Mouse (Mus musculus) intestine, embryonic 14.5 days (tissue): ENCODE results near the gene Aig1. TPM values are rescaled to one million over a fixed set of nuclear protein-coding genes. Genes with fewer than 3 reads are reported as not detected.

Source experiments
- ATAC-seq: fragments of 200-750 bp; cut with Nextera tagmentation; replicated peaks from 2 replicates; pipeline ENCODE4 v1.8.0; 2017; ENCODE audit warnings: low read depth, moderate number of reproducible peaks, moderate TSS enrichment, moderate library complexity; ENCODE audit not compliant: low FRiP score, low TSS enrichment
- DNase-seq: peaks from one replicate; pipeline ENCODE4 v3.0.0-alpha.2; 2018; ENCODE audit warnings: low spot score
- H3K27ac ChIP-seq: fragments of 300-500 bp; sonication (generic); 2 replicates; pipeline ENCODE4 v1.5.1; 2014; ENCODE audit warnings: low read depth, mild to moderate bottlenecking, control low read depth
- H3K27me3 ChIP-seq: fragments of 300-500 bp; sonication (generic); replicated peaks from 2 replicates; pipeline ENCODE4 v1.6.1; 2014; ENCODE audit warnings: low read length, control low read depth; ENCODE audit not compliant: control insufficient read depth, insufficient read depth
- H3K36me3 ChIP-seq: fragments of 300-500 bp; sonication (generic); 2 replicates; pipeline ENCODE4 v1.6.1; 2014; ENCODE audit warnings: low read length, control low read depth; ENCODE audit not compliant: control insufficient read depth, insufficient read depth
- H3K4me1 ChIP-seq: fragments of 300-500 bp; sonication (generic); replicated peaks from 2 replicates; pipeline ENCODE4 v1.6.1; 2014; ENCODE audit warnings: low read length, control low read depth, mixed read lengths; ENCODE audit not compliant: control insufficient read depth, insufficient read depth
- H3K4me2 ChIP-seq: fragments of 300-500 bp; sonication (generic); 2 replicates; pipeline ENCODE4 v1.6.1; 2014; ENCODE audit warnings: low read length
- H3K4me3 ChIP-seq: fragments of 300-500 bp; sonication (generic); 2 replicates; pipeline ENCODE4 v1.5.1; 2014; ENCODE audit warnings: low read depth, low read length, control low read depth, mixed read lengths
- H3K9ac ChIP-seq: fragments of 300-500 bp; sonication (generic); 2 replicates; pipeline ENCODE4 v1.6.1; 2014; ENCODE audit warnings: mild to moderate bottlenecking, low read length
- H3K9me3 ChIP-seq: fragments of 300-500 bp; sonication (generic); 2 replicates; pipeline ENCODE4 v1.6.1; 2016; ENCODE audit warnings: low read length, control low read depth; ENCODE audit not compliant: control insufficient read depth
- WGBS: fragments of 180-500 bp; shearing (Covaris S2); extraction: QIAGEN DNeasy Blood & Tissue Kit; methylation state at CpG from one replicate; pipeline ENCODE4 v1.1.7; 2014; 5-methylcytosine and 5-hydroxymethylcytosine counted together
- polyA plus RNA-seq: library from polyadenylated mRNA; unstranded; fragments of >200 nt; fragmentation: Nextera tagmentation; extraction: Ambion mirVana; gene quantifications from 2 replicates; pipeline ENCODE4 v1.2.1, GENCODE M21; 2014

The Aig1 gene
- polyA plus RNA-seq, 1 experiment from 2014 or later: 69.6 TPM

DNA sequence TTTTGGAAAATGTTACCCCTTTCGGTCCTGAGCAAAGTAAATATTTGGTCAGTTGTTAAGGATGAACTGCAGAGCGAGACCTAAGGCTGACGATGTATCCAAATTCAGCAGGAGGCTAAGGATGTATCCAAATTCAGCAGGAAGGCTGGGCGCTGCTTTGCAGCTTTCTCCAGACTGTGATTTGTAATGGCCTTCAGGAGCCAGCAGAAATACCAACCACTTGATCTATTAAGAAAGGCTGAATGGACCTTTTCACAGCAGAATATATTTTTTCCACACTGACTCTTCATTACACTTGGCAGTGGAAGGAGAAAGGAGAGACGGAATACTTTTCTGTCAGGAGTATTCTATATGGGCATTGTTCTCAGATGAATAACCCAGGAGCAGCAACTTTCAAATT lies 115.0 kb downstream of the Aig1 start:
- no peak overlapping the region for H3K9ac ChIP-seq
- no peaks in the 10 kb centered on the region for H3K27me3 ChIP-seq
- H3K4me2 ChIP-seq: no peak overlapping the region
- ATAC-seq: no peak
- DNase-seq: no peak
- 56% methylated on average over 5 of the region's 5 CpGs for WGBS
- no peaks in the 10 kb centered on the region for H3K36me3 ChIP-seq
- H3K4me3 ChIP-seq: no peak overlapping the region
- no peaks in the 10 kb centered on the region for H3K4me1 ChIP-seq
- no peak overlapping the region for H3K27ac ChIP-seq
- no peaks in the 10 kb centered on the region for H3K9me3 ChIP-seq

DNA sequence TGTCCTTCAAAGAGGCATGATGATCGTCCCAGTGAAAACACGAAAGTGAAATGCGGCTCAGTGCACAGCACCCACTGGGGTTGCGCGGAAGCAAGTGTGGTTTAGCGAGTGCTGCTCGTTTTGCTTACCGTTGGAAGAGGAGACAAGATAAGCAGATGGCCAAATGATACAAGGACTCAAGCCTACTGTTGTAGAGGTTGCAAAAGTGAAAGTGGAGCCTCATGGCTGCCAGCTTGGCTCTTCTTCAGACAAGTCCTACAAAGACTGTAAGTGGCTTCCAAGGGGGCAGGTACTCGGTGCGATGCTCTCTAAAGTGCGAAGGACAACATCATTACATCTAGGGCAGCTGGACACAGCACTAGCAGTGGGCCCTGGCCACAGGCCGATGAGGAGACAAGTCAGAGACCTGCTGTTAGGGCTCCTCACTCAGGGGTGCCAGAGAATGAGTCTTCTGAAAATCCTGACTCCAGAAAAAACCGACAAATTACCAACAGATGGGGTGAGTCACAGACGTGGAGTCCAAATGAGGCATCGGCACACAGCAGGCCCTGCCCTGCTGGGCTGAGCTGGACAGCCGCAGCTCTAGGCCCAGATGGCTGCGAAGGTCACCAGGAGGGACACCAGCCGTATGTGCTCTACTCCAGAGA lies 129.2 kb downstream of the Aig1 start:
- no peaks in the 10 kb centered on the region for H3K36me3 ChIP-seq
- no peak for ATAC-seq
- H3K4me2 ChIP-seq: no peak overlapping the region
- no peaks in the 10 kb centered on the region for H3K27me3 ChIP-seq
- no peaks in the 10 kb centered on the region for H3K9me3 ChIP-seq
- no peak for DNase-seq
- no peak overlapping the region for H3K9ac ChIP-seq
- no peak overlapping the region for H3K27ac ChIP-seq
- no peak overlapping the region for H3K4me3 ChIP-seq
- WGBS: 91% methylated on average over 18 of the region's 18 CpGs
- H3K4me1 ChIP-seq: no peaks in the 10 kb centered on the region

DNA sequence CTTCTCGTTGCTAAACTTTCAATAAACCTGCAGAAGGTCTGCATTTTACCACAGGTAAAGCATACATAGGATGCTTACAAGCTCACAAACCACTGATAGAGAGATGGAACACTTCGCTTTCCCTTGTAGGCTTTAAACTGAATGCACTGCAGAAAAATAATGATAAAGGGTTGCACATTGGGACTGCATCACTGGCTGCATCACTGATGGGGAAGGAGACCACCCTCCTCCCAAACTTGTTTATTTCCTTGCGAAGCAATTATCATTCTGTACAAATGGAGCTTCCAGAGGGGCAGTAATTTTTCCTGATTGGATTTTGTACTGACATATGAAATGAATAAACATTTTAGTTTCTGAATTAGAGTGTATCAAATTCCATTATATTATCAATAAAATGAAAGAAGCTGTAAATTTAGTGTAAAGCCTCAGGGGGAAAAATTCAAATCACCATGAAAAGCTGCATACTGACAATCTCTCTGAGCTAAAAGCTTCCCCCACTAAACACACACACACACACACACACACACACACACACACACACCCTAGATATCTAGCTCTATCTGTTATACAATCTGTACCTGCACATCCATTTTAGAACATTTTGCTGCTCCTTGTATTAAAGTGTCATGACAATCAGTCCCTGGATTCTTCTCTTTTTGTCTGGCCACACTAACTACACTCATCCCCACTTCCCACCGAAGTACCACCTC lies 138.6 kb downstream of the Aig1 start:
- H3K9ac ChIP-seq: no peak overlapping the region
- H3K9me3 ChIP-seq: no peaks in the 10 kb centered on the region
- no peak overlapping the region for H3K4me3 ChIP-seq
- H3K4me1 ChIP-seq: no peaks in the 10 kb centered on the region
- H3K4me2 ChIP-seq: no peak overlapping the region
- no peak for ATAC-seq
- H3K27ac ChIP-seq: no peak overlapping the region
- H3K27me3 ChIP-seq: no peaks in the 10 kb centered on the region
- DNase-seq: no peak
- H3K36me3 ChIP-seq: no peaks in the 10 kb centered on the region
- WGBS: 91% methylated on average over 4 of the region's 4 CpGs

DNA sequence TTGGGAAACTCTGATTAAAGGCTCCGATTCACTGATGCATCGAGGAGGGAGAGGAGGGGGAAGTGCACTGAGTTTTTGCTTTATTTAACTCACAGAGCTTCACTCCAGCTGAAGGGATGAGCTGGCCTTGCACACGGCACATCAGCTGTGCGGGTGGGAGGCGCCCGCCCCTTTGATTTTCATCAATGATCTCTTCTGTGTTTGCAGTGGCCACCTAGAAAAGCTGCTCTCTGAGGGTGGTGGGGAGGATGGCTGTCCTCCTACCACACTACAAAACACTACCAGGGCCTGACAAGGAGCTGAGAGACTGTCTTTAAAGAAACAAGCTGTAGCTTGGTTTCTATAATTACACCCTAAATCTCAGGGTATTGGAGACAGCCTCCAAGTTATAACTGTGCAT lies 141.1 kb downstream of the Aig1 start:
- ATAC-seq: no peak
- no peak overlapping the region for H3K9ac ChIP-seq
- no peaks in the 10 kb centered on the region for H3K9me3 ChIP-seq
- 74% methylated on average over 6 of the region's 6 CpGs for WGBS
- no peaks in the 10 kb centered on the region for H3K27me3 ChIP-seq
- no peak overlapping the region for H3K27ac ChIP-seq
- no peak overlapping the region for H3K4me2 ChIP-seq
- no peak for DNase-seq
- no peaks in the 10 kb centered on the region for H3K36me3 ChIP-seq
- H3K4me3 ChIP-seq: no peak overlapping the region
- no peaks in the 10 kb centered on the region for H3K4me1 ChIP-seq

DNA sequence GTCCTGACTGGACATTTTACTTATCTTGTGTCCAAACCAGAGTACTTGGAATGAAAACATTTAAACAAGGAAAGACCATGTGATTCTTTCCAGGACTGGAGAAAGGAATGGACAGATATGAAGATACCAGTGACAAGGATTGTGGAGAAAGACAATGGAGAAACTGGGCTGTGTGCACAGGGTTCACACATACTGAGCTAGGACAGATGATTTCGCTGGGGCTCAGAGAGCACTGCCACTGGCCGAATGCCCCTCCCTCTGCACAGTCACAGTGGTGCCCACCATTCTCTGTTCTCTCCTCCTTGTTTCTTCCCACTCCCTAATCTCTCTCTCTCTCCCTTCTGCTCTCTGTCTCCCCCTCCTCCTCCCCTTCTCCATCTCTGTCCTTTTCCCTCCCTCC lies 142.6 kb downstream of the Aig1 start:
- no peak for ATAC-seq
- H3K4me3 ChIP-seq: no peak overlapping the region

DNA sequence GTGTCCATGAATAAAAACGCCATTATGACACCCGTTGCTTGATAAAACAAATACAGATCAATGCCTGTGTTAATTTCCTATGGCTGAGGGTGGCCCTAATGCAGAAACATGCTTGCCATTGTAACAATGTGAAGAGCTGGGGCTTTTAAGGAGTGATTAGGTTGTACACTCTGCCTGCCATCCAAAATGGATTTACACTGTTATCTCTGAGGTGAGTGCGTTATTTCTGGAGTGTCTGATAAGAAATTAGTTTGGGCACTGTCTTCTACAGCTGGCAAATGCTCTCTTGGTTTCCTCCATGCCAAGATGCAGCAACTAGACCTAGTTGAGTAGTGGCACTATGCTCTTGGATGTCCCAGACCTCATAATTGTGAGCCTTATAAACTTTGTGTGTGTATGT lies 143.5 kb downstream of the Aig1 start:
- Histone ChIP-seq H3K27me3 (no peaks in the 10 kb centered on the region), H3K9ac (no peak overlapping the region), H3K4me1 (no peaks in the 10 kb centered on the region), H3K27ac (no peak overlapping the region), H3K9me3 (peaks cover 2% of the 10 kb centered on the region; the same call in 1 of the 2 replicates), H3K4me3 (no peak overlapping the region), H3K4me2 (no peak overlapping the region), H3K36me3 (no peaks in the 10 kb centered on the region)
- WGBS: 78% methylated on average over 3 of the region's 3 CpGs
- ATAC-seq (no peak), DNase-seq (no peak)

More for the DNA sequence above, 142.6 kb downstream of the Aig1 start:
- peaks cover 2% of the 10 kb centered on the region; the same call in 1 of the 2 replicates for H3K9me3 ChIP-seq
- no peaks in the 10 kb centered on the region for H3K27me3 ChIP-seq
- H3K9ac ChIP-seq: no peak overlapping the region
- DNase-seq: no peak
- H3K27ac ChIP-seq: no peak overlapping the region
- WGBS: 95% methylated on average over 2 of the region's 2 CpGs
- no peak overlapping the region for H3K4me2 ChIP-seq
- no peaks in the 10 kb centered on the region for H3K36me3 ChIP-seq
- H3K4me1 ChIP-seq: no peaks in the 10 kb centered on the region

DNA sequence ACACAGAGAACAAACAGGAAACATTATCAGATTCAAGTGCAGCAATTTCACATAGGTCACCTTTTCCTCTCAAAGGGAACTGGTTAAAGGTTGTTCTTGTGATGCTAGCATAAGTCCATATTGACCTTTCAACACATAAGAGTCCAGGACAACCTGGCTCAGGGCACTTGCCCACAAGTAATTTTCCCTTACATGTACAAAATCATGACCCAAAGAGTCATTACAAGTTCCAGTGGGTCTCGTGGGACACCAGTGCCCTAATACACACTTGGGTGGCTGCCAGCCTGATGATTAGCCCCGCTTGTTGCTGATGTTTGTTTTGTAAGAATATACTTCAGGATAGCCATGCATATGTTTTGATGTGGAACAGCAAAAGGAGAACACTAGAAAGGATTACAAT lies 152.6 kb downstream of the Aig1 start:
- DNase-seq: no peak
- Histone ChIP-seq H3K4me1 (0 out of 2 replicates have a peak, but pooled peaks cover 2% of the 10 kb centered on the region), H3K4me2 (no peak overlapping the region), H3K9me3 (no peaks in the 10 kb centered on the region), H3K27me3 (no peaks in the 10 kb centered on the region), H3K9ac (no peak overlapping the region), H3K27ac (no peak overlapping the region), H3K4me3 (no peak overlapping the region), H3K36me3 (no peaks in the 10 kb centered on the region)
- 64% methylated on average over 2 of the region's 2 CpGs for WGBS
- no peak for ATAC-seq

DNA sequence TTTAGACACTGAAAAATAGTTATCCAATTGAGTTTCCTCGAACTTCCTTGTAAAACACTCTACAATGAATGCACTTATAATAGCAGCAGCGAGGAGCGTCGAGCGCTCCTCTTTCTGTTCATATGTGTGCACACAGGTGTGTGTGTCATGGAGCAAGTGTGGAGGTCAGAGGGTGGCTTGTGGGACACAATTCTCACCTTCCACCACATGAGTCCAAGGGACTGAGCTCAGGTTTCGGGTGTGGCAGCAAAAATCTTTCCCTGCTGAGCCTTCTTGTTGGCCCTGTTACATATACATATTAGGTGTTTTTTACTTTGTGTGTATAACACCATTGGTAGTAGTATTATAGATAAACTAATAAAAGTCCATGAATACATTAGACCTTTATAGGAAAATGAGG lies 153.2 kb downstream of the Aig1 start:
- 0 out of 2 replicates have a peak, but pooled peaks cover 2% of the 10 kb centered on the region for H3K4me1 ChIP-seq
- no peak overlapping the region for H3K9ac ChIP-seq
- H3K27me3 ChIP-seq: no peaks in the 10 kb centered on the region
- no peak overlapping the region for H3K27ac ChIP-seq
- no peak overlapping the region for H3K4me3 ChIP-seq
- no peaks in the 10 kb centered on the region for H3K36me3 ChIP-seq
- ATAC-seq (no peak), DNase-seq (no peak)
- no peaks in the 10 kb centered on the region for H3K9me3 ChIP-seq
- no peak overlapping the region for H3K4me2 ChIP-seq
- 87% methylated on average over 6 of the region's 6 CpGs for WGBS

DNA sequence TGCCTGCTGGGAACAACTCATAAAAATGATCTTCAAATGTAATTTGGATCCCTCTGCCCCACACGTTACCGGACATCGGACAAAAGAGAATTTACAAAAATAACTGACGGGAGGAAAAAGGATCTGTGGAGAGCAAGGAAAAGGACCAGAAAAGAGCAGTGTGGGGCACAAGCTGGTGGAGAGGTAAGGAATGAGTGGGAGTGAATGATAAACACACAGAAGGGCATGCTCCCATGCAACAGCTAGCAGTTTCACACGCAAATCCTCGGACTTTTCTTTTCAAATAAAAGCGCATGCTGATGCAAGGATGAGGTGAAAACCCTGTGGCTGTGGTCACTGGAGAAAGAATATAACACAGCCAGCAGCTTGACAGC lies 153.9 kb downstream of the Aig1 start:
- H3K27ac ChIP-seq: no peak overlapping the region
- no peak overlapping the region for H3K4me2 ChIP-seq
- H3K9ac ChIP-seq: no peak overlapping the region
- H3K4me3 ChIP-seq: no peak overlapping the region
- H3K36me3 ChIP-seq: no peaks in the 10 kb centered on the region
- 67% methylated on average over 7 of the region's 7 CpGs for WGBS
- H3K4me1 ChIP-seq: 0 out of 2 replicates have a peak, but pooled peaks cover 2% of the 10 kb centered on the region
- H3K9me3 ChIP-seq: no peaks in the 10 kb centered on the region
- ATAC-seq (no peak), DNase-seq (no peak)
- H3K27me3 ChIP-seq: no peaks in the 10 kb centered on the region
